Mouse (Mus musculus): ENCODE data around the gene Tex36.

The Tex36 gene

DNA sequence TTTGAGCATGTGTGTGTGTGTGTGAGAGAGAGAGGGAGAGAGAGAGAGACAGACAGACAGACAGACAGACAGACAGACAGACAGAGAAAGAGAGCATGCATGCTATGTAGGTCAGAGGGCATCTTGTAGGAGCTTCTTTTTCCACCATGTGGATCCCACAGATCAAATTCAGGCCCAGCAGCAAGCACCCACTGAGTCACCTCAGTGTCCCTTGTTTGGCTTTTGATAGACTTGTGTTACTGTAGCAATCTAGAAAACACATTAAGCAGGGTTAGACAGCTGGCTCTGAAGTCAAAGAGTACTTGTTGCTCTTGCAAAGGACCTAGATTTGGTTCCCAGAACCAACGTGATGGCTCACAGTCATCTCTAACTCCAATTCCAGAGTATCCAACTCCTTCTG lies 10.2 kb downstream of the Tex36 start:
- DNase-seq (ENCODE audit: extremely low spot score, low spot score) = no peak

DNA sequence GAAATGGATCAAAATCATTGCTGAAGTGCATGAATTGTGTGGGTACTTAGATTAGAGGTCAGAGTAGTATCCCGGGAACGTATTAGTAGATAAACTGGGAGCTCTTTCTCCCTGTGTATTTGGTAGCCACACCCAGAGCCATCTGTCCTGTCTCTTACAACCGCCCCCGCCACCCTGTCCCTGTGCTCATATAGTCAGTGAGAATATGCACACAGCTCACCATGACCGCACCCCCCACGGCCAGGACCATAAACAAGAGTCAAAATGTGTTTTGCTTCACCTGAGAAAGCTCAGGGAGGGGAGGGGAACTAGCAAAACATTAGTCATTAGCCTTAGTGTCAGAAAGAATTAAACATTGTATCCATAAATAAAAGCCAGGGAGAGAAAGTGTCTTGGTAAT lies 18.7 kb downstream of the Tex36 start:
- DNase-seq (ENCODE audit: extremely low spot score, low spot score) = no peak

DNA sequence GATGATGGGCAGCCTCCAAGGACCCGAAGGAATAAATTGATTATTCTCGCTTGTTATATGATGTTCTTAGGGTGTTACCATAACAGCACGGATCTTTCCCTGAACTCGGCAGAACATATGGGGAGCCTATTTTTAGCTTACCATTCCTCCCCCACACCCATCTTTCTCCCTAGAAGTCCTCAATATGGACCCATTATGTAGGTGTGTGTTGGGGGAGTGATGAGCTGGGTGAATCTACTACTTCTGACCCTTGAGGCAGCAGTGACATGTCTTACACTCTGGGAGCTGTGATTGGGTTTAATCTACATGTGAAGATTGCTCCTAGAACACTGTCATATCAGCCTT lies 21.7 kb downstream of the Tex36 start:
- DNase-seq (ENCODE audit: extremely low spot score, low spot score) = no peak

DNA sequence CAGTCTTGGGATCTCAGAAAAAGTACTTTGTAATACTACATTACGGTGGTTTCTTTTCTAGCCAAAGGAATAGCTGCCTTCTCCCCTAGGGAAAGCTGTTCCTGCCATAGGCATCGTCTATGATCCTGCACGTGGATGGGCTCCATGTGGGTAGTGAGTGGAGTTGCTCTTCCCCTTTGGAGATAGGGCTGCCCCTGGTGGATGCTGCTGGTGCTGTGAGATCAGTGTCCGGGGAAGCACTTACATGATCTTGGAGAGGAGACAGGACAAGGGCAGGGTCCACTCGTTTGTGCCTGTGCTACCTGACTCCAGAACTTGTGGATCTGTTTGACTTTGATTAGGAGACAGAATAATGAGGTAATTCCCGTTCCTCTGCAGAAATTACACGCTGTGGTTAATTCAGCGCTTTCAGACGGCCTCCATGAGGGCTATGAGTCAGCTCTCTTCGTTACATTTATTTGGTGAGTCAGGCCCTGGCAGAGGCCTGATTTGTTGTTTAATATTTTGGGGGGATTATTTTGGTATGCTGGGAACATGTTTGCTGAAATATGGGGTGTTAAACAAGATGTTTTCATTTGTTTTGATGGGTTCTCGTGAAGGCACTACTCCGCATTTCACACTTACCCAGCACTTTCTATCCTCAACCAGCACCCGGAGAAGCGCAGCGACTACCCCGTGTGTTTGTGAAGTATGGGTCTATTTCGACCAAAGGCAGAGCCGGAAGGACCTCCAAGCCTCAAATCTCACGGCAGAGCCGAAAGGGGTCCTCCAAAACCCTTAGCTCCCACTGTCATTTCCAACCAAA lies 22.3 kb downstream of the Tex36 start:
- no peak for DNase-seq (ENCODE audit: extremely low spot score, low spot score)

DNA sequence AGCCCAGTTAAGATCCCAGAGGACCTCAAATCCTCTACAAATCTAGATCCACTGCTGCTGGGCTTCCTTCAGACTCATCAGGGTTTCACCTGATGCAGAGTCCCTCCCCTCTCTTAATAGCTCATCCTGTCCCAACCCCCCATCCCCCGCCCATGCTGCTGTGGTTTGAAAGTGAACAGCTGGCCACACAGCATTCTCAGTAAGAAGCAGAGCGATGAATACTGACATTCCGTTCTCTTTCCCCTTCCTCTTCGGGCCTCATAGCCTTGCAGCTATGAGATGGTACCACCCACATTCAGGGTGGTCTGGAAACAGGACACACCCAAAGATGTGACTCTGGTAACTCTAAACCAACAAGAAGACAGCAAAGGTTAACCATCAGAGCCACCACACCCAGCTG lies 25.1 kb downstream of the Tex36 start:
- no peak for DNase-seq (ENCODE audit: extremely low spot score, low spot score)

DNA sequence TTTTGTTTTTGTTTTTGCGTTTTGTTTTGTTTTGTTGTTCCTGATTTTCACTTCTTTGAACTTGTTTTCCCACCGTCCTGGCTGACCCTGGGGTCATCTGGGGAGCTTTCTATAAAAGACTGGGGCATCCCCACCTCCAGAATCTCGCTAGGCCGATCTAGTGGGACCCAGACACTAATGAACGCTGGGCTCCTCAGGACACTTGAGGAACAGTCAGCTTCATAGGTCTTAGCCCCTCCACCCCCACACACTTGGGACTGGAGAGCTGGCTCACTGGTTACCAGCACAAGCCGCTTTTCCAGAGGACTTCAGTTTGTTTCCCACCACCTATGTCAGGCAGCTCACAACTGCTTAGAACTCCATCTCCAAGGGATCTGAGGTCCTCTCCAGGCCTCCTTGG lies 25.7 kb downstream of the Tex36 start:
- no peak for DNase-seq (ENCODE audit: extremely low spot score, low spot score)

DNA sequence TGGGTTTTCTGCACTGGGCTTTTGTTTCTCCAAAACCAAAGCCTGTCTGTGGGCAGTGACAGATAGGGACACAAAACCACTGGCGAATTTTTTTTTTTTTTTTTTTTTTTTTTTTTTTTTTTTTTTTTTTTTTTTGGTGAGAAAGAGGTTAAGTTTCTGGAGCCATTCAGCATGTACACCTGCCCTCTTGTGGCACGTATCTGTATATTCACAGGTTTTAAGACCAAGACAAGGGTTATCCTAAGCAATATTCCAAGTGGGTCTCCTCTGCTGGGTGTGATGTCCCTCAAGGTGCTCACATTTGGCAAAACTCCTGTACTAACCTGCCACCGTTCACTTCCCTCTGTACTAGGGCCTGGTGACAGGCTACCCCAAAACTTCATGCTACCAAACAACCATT lies 30.0 kb downstream of the Tex36 start:
- DNase-seq (ENCODE audit: extremely low spot score, low spot score) = no peak

DNA sequence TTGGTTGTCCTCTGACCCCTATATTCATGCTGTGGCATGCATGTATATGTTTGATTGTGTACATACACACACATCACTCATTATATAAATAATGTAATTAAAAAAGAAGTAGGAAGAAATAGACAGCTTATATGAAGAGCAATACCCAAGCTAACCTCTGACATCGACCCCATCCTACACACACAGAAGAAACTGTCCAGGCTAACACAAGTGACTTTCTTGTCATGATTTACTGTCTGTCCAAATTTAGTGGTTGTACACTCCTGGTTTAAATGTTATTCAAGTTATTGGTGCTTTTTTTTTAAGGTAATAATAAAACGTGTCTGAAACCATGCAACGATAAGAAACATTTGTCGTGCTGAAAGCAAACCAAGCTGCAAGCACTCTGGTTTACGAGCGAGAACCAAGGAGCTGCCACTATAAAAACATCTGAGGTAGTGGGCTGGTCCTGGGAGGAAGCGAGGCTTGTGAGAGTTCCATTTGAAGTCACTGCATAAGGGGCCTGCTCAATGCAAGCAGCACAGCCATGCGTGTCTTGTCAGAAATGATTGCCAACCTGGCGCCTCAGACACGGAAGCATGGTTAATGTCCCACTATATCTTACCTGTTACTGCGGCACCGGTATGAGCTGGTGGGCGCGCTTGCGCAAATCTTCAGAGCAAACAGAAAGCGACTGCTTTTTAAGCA lies 32.6 kb downstream of the Tex36 start:
- no peak for DNase-seq (ENCODE audit: extremely low spot score, low spot score)

DNA sequence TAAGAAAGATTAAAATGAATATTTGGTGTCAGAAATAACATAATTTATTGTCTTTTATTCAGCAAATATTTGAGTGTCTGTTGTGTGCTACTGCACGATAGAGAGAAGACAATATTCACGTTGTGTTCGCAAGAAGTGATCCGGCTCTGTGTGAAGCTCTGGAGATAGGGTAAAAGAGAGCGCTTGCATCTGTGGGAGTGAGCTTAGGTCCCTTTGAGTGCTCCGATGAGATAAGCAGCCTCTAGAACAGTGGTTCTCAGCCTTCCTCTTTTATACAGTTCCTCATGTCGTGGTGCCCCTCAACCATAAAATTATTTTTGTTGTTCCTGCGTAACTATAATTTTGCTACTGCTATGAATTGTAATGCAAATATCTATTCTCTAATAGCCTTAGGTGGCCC lies 37.4 kb downstream of the Tex36 start:
- no peak for DNase-seq (ENCODE audit: extremely low spot score, low spot score)

DNA sequence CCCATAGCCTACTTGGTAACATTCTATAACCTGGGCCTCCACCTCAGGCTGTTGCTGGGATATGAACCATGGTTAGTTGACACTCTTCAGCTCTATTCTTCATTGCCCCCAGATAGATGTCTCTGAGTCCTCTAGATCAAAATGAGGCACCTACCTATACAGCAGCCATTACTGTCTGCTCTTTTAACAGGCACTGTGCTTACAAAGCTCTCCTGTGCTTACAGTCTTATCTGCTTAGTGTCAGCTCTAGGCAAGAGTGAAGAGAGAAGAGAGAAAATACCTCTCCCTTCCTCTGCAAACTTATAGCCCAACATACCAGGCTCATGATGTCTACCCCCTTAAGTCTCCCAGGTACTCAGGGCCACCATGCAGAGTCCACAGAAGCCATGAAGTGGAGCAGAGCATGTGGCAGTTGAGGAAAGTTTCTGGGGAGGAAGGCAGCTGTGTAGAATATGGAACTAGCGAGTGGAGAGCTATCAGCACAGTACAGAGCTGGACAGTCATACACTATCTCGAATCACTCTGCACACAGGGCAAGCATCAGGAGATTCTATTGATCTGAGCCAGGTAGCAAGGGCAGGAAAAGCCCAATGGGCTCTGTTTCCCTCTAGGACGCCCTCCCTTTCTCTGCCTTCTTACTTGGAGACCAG lies 38.7 kb downstream of the Tex36 start:
- DNase-seq (ENCODE audit: extremely low spot score, low spot score) = no peak

DNA sequence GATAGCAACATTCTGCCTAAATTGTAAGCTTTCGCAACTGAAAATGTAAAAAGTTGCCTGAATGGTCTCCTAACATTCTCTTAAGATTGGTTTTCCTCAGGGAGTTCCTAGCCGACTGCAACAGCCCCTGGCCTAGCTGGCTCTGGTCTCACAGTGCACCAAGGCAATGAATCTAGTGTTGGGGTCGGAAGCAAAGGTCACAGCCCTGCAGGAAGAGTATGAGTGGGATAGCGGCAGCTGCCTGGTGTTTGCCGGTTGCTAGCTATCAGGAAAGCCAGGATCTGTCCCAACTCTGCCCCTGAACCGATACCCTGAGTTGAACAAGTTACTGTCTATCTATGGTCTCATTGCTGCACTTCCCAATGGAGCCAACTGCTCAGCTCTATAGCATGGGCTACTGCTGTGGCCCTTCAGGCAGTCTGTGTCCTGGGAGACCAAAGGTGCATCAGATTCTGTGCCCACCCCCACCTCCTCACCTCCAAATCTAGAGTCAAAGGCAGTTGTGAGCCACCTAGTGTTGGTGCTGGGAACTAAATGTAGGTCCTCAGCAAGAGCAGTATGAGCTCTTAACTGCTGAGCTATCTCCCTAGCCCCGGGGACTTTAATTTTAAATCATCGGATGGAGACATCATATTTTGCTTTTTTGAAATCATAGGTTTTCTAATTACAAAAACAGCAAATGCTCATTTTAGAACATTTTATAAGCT lies 46.0 kb downstream of the Tex36 start:
- DNase-seq (ENCODE audit: extremely low spot score, low spot score) = peak; percentile 39

DNA sequence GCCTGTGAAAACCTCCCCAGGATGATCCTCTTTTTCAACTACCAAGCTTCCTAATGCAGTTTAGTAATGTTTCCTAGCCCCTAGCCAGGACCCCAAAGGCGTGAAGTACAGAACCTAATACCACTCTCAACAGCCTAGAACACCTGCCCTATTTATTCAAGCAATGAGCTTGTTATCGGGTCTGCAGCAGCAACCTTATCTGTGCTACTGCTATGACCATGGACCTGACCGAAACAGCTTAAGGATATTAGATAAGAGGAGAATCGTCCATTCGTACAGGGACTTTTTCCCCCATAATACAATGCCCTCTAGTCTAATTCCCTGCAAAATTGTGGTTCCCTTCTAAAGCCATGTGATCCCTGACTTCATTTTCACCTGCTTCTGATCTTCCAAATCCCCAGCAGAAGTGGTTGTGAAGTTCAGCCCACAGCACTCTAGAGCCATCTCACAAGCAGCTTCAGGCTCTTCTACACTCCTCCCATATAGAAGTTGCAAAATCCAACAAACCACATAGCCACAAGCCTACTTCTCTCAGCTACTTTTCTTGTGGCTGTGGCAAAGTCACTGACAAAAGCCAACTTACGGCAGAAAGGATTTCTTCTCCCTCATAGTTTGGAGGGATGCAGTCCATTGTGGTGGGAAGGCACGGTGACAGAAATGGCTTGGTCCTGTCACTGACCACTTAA lies 49.5 kb downstream of the Tex36 start:
- DNase-seq (ENCODE audit: extremely low spot score, low spot score) = no peak

DNA sequence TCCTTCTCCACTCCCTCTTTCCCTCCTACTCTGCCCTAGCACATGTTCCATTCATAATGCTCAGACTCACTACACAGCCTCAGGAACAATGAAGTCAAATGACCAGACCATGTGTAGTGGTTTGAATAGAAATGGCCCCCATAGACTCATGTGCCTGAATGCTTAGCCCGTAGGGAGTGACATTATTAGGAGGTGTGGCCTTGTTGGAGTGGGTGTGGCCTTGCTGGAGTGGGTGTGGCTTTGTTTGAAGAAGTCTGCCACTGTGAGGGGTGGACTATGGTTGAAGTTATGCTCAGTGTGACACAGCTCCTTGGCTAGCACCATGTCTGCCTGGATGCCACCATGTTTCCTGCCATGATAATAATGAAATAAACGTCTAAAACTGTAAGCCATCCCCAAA lies 51.0 kb downstream of the Tex36 start:
- no peak for DNase-seq (ENCODE audit: extremely low spot score, low spot score)

DNA sequence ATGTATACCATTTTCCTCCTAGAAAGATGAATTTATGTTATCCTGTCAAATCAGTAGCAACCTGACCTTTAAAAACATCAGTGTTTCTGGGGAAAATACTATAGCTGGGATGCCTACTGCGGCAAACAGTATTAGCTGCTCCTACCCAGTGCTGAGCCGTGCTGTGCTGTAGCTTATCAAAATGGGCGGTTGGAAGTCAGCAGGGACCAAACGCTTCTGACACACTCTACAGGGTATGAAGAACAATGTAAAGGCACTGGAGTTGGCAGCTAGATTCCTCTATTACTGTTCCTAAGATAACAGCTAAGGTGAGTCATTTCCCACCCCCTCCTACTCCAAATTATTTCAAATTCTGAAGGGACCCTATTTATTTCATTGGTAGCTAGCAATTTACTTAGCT lies 53.5 kb downstream of the Tex36 start:
- DNase-seq (ENCODE audit: extremely low spot score, low spot score) = no peak

DNA sequence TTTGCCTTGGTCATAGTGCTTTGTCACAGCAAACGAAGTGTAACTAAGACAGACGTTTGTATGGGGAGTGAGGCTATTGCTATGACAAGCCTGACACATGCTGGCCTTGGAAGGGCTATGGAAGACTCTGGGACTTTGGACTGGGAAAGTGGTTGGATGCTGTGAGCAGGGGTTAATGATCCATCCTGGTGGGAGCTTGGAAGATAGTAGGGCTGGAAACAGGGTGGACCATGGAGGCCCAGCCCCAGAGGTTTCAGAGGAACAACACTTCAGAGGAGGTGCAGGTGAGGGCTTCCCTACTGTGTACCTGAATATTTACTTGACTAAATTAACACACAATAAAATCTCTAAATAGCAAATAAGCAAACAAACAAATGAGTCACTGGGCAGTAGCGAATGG lies 56.3 kb downstream of the Tex36 start:
- DNase-seq (ENCODE audit: extremely low spot score, low spot score) = no peak

DNA sequence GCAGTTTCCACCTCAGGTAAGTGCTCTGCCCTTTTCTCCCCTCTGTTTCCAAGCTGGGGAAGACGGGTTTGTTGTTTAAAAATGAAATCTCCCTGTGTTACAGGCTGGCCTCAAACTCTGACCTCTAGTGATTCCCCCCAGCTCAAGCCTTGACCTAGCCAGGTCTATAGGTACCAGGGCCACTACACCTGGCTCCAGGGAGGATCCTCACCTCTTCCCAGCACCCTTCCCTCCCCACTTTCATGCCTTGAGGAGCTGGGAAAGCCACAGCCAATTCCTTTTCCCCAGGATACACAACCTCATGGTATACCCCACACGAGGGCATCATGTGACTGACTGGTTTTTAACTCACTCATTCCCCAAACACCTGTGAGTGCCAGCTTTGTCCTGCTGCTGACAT lies 57.0 kb downstream of the Tex36 start:
- no peak for DNase-seq (ENCODE audit: extremely low spot score, low spot score)

DNA sequence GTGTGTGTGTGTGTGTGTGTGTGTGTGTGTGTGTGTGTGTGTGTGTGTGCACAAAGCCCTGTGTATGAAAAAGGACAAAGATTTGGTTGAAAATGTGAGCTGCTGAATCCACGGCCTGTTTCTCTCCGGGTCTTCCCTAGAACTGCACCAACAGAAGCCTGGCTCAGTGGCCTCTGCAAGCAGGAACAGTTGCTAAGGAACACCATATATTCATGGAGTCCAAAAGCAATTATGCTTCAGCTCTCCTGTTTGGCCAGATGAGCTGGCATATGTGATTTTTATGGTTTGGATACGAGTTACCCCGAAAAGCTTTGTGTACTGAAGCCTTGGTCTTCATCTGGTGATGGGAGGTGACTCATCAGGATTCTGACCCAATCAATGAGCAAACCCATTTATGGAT lies 58.8 kb downstream of the Tex36 start:
- DNase-seq (ENCODE audit: extremely low spot score, low spot score) = no peak

DNA sequence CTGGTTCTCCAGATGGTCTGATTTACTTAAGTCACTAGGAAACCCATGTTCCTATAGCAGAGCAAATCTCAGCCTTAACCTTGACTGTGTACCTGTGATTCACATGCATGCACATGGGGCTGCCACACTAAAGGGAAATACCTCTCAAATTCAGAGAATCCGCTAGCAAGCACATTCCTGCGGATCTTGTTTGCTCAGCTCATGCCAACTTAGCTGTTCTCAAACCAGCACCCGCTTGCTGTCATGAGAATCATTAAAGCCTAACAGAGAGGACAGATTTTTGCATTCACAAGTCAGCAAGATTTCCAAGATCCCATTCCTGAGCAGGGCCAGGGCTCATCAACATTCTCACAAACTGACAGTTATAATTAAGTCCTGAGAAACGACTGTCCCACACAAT lies 64.6 kb downstream of the Tex36 start:
- DNase-seq (ENCODE audit: extremely low spot score, low spot score) = no peak
